Mouse (Mus musculus) megakaryocyte, embryonic 14.5 days (primary cell): Measurements from ENCODE around the gene Rccd1.

Source experiments
- FLI1 ChIP-seq: IDR thresholded peaks from 2 replicates; pipeline ENCODE4 v1.6.1; 2012; ENCODE audit warnings: low read length, inconsistent platforms, mixed read lengths
- GATA1 ChIP-seq: IDR thresholded peaks from 3 replicates; pipeline ENCODE4 v1.6.1; 2012; ENCODE audit warnings: mixed read lengths, low read length, inconsistent platforms, borderline replicate concordance

DNA sequence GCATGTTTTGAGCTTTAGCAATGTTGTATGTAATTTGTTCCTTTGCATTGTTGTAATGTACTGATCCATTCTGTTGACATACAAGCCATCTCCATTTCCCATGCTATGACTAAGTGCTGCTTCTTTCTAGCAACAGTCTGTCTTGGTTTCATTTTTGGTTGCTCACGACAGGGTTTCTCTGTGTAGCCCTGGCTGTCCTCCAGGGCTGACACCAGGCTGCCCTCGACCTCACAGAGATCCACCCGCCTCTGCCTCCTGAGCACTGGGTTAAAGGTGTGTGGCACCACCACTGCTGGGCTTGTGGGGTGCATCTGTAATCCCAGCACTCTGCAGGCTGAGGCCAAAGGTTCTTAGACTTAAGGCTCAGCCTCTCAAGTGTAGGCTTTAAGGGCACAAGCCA lies 24.7 kb downstream of the Rccd1 start:
- no peak for TF ChIP-seq FLI1
- no peak for TF ChIP-seq GATA1
